Mouse (Mus musculus) right cerebral cortex, adult 18-20 months (tissue): ENCODE results near the gene B230219D22Rik.
A peak's percentile ranks its signal among the peaks of the same experiment; 100 is the strongest.
"Not testable (repeated sequence)": the region's sequence is repeated elsewhere in the genome, so short reads cannot be mapped to it uniquely, and the experiment has no call there.

Experiments
- DNase-seq: peaks from one replicate; pipeline ENCODE4 v3.0.0; 2022; ENCODE audit warnings: mixed read lengths

Gene B230219D22Rik

GRCm38 (mm10) chr13:55692535-55693242 lies at the start of gene B230219D22Rik:
B230219D22Rik (plus strand) TSS chr13:55693124.
- peak; percentile 91 for DNase-seq

GRCm38 (mm10) chr13:55644525-55644924 lies 48.4 kb upstream of the B230219D22Rik start:
- DNase-seq, result no peak

GRCm38 (mm10) chr13:55650098-55650497 lies 42.8 kb upstream of the B230219D22Rik start:
- DNase-seq, result no peak

GRCm38 (mm10) chr13:55650980-55651379 lies 41.9 kb upstream of the B230219D22Rik start:
- no peak for DNase-seq

GRCm38 (mm10) chr13:55668550-55668949 lies 24.4 kb upstream of the B230219D22Rik start:
- no peak for DNase-seq

- DNase-seq, result no peak
Observed at GRCm38 (mm10) chr13:55672711-55673110, 20.2 kb upstream of the B230219D22Rik start.

- DNase-seq, result no peak
Observed at GRCm38 (mm10) chr13:55677364-55677763, 15.6 kb upstream of the B230219D22Rik start.

GRCm38 (mm10) chr13:55682201-55682600 lies 10.7 kb upstream of the B230219D22Rik start:
- no peak for DNase-seq

- no peak for DNase-seq
Observed at GRCm38 (mm10) chr13:55683581-55683980, 9.3 kb upstream of the B230219D22Rik start.

GRCm38 (mm10) chr13:55686107-55686633 lies 6.8 kb upstream of the B230219D22Rik start:
- no peak for DNase-seq

GRCm38 (mm10) chr13:55687927-55688602 lies 4.9 kb upstream of the B230219D22Rik start:
- no peak for DNase-seq

GRCm38 (mm10) chr13:55693243-55693721 lies 358 bp downstream of the B230219D22Rik start:
- DNase-seq, result peak; percentile 39

GRCm38 (mm10) chr13:55694110-55694509 lies 1.2 kb downstream of the B230219D22Rik start:
- DNase-seq, result no peak

GRCm38 (mm10) chr13:55695989-55696388 lies 3.1 kb downstream of the B230219D22Rik start:
- not testable (repeated sequence) for DNase-seq

GRCm38 (mm10) chr13:55704301-55704700 lies 11.4 kb downstream of the B230219D22Rik start:
- no peak for DNase-seq

GRCm38 (mm10) chr13:55712846-55713245 lies 19.9 kb downstream of the B230219D22Rik start:
- DNase-seq, result no peak

- DNase-seq, result peak; percentile 87
Observed at GRCm38 (mm10) chr13:55714501-55715166, 21.7 kb downstream of the B230219D22Rik start, which contains the start of gene Txndc15. Txndc15 (plus strand) TSS chr13:55714650.

GRCm38 (mm10) chr13:55715167-55715512 lies 22.2 kb downstream of the B230219D22Rik start:
- DNase-seq, result no peak

GRCm38 (mm10) chr13:55715908-55716510 lies 23.1 kb downstream of the B230219D22Rik start:
- DNase-seq, result no peak

GRCm38 (mm10) chr13:55721516-55721915 lies 28.6 kb downstream of the B230219D22Rik start:
- DNase-seq, result no peak

- no peak for DNase-seq
Observed at GRCm38 (mm10) chr13:55721995-55722394, 29.1 kb downstream of the B230219D22Rik start.

- DNase-seq, result no peak
Observed at GRCm38 (mm10) chr13:55726598-55727119, 33.7 kb downstream of the B230219D22Rik start.
